Mouse (Mus musculus) heart, postnatal 0 days (tissue): ENCODE measurements at regions not wholly inside any gene's neighbourhood (a gene's known extent, or its start where the extent isn't known, plus 50 kb on each side); places are given as distances from the start of the nearest gene placed in this dataset.

Source experiments
- CTCF ChIP-seq: IDR thresholded peaks from 2 replicates; pipeline ENCODE4 v1.5.1; 2016; ENCODE audit warnings: antibody characterized with exemption, control low read depth, low read depth
- EP300 ChIP-seq: IDR thresholded peaks from 2 replicates; pipeline ENCODE4 v1.6.1; 2016; ENCODE audit warnings: antibody characterized with exemption, low read depth

GRCm38 (mm10) chr16:77788041-77788780 is 186.3 kb upstream of the Gm11146 start:
- TF ChIP-seq CTCF (no peak), EP300 (no peak)
